Mouse (Mus musculus): Measurements from ENCODE around the gene Axin1. TPM values are rescaled to one million over a fixed set of nuclear protein-coding genes. Genes with fewer than 3 reads are reported as not detected.
"Not testable (repeated sequence)": the region's sequence is repeated elsewhere in the genome, so short reads cannot be mapped to it uniquely, and the experiment has no call there.

The Axin1 gene
- polyA plus RNA-seq, 1 experiment from 2014 or later: 71.8 TPM

- in situ Hi-C loops (cut with MboI; ENCODE audit: low pct_unique_long_range_greater_than_20kb): no loop called here
- ChIA-PET CTCF (no interaction called here), POLR2A (interaction anchor here (1.3 kb wide), 1 partner anchor 315 kb away, joined by 3 read pairs; no protein-coding TSS in a partner anchor)
- DNase-seq (ENCODE audit: low read depth, low spot score) (no peak), ATAC-seq (peak; percentile 44)
- H3K27me3 ChIP-seq: no peaks in the 10 kb centered on the region
- no peak for TF ChIP-seq CTCF (IDR thresholded peaks at IDR 0.05)
These were observed 453 bp downstream of the Axin1 start for GRCm38 (mm10) chr17:26138901-26139381.

- CTCF ChIA-PET: interaction anchor here (1.9 kb wide), 1 partner anchor 11 kb away, joined by 4 read pairs; no protein-coding TSS in a partner anchor
- POLR2A ChIA-PET: no interaction called here
- DNase-seq (ENCODE audit: low read depth, low spot score) (no peak), ATAC-seq (peak; percentile 23)
- in situ Hi-C loops (cut with MboI; ENCODE audit: low pct_unique_long_range_greater_than_20kb): no loop called here
- no peak for TF ChIP-seq CTCF (IDR thresholded peaks at IDR 0.05)
- no peaks in the 10 kb centered on the region for H3K27me3 ChIP-seq
These were observed 4.3 kb downstream of the Axin1 start for GRCm38 (mm10) chr17:26142796-26143195.

DNA sequence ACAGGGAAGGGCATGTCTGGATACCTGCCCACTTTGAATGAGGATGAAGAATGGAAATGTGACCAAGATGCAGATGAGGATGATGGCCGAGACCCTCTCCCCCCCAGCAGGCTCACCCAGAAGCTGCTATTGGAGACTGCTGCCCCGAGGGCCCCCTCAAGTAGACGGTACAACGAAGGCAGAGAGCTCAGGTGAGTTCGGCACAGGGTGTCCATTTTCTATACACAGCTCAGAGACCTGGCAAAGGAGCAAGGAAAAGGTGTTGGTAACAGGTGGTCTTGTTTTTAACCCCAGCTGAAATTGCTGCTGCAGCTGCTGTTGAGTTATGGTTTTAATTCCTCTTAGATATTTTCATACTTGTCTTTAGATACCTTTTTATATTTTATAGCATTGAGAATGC lies 4.9 kb downstream of the Axin1 start:
- H3K27me3 ChIP-seq: no peaks in the 10 kb centered on the region
- no peak for ATAC-seq
- no peak for DNase-seq (ENCODE audit: low read depth, low spot score)
- POLR2A ChIA-PET: no interaction called here
- no peak for TF ChIP-seq CTCF (IDR thresholded peaks at IDR 0.05)
- in situ Hi-C loops (cut with MboI; ENCODE audit: low pct_unique_long_range_greater_than_20kb): no loop called here
- CTCF ChIA-PET: interaction anchor here (1.9 kb wide), 1 partner anchor 11 kb away, joined by 4 read pairs; no protein-coding TSS in a partner anchor

- in situ Hi-C loops (cut with MboI; ENCODE audit: low pct_unique_long_range_greater_than_20kb): no loop called here
- H3K27me3 ChIP-seq: no peaks in the 10 kb centered on the region
- no peak for TF ChIP-seq CTCF (IDR thresholded peaks at IDR 0.05)
- DNase-seq (ENCODE audit: low read depth, low spot score) (no peak), ATAC-seq (no peak)
- POLR2A ChIA-PET: interaction anchor here (0.6 kb wide), 1 partner anchor 10 kb away, joined by 3 read pairs; no protein-coding TSS in a partner anchor
- CTCF ChIA-PET: no interaction called here
These were observed 10.6 kb downstream of the Axin1 start for GRCm38 (mm10) chr17:26149056-26149455.

DNA sequence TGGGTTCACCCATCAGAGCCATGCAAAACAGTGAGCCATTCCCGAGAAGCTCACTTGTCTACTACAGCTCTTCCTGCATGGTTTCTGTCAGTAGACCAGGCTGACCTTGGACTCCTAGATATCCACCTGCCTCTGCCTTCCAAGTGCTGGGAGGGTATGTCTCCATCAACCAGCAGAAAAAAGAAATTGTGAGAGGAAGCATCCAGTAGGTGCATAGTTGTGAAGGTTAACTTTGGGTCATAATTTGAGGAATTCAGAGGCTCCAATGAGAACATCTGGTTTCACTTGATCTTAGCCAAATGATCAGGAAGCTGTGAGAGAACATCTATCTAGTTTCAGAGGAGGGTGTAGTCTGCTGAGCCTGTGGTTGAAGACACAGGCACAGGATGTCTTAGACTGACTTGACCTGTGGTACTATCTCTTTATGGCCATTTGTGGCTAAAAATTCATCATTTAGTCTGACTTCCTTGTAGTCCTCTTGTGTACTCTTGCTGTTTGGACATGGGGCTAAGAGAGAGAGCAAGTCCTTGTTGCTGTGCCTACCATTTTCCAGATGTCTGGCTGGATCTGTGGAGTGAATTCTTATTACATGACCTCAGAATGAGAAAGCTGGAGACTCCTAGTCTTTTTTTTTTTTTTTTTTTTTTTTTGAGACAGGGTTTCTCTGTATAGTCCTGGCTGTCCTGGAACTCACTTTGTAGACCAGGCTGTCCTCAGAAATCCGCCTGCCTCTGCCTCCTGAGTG lies 13.6 kb downstream of the Axin1 start:
- in situ Hi-C loops (cut with MboI; ENCODE audit: low pct_unique_long_range_greater_than_20kb): no loop called here
- no peak for TF ChIP-seq CTCF (IDR thresholded peaks at IDR 0.05)
- no peak for DNase-seq (ENCODE audit: low read depth, low spot score)
- CTCF ChIA-PET: no interaction called here
- ATAC-seq: no peak
- POLR2A ChIA-PET: no interaction called here
- no peaks in the 10 kb centered on the region for H3K27me3 ChIP-seq

DNA sequence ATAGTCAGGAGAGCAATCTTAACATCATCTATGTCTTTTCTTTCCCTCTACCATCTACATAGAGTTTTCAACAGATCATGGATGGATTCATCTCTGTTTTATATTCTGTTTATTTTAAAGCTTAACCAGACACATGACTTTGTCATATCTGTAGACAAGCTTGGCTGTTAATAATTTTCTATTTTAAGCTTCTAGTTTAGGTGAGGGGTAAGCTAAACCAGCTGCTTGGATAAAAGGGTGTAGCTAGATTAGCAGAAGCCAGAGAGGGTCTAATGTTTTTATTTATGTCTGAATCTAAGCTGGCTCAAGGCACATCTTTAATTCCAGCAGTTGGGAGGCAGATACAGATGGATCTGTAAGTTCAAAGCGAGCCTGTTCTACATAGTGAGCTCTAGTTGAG lies 24.2 kb downstream of the Axin1 start:
- in situ Hi-C loops (cut with MboI; ENCODE audit: low pct_unique_long_range_greater_than_20kb): no loop called here
- ChIA-PET POLR2A (no interaction called here), CTCF (interaction anchor here (1.4 kb wide), 1 partner anchor 18 kb away, joined by 3 read pairs; no protein-coding TSS in a partner anchor)
- no peaks in the 10 kb centered on the region for H3K27me3 ChIP-seq
- TF ChIP-seq CTCF (IDR thresholded peaks at IDR 0.05): no peak
- DNase-seq (ENCODE audit: low read depth, low spot score) (no peak), ATAC-seq (no peak)

DNA sequence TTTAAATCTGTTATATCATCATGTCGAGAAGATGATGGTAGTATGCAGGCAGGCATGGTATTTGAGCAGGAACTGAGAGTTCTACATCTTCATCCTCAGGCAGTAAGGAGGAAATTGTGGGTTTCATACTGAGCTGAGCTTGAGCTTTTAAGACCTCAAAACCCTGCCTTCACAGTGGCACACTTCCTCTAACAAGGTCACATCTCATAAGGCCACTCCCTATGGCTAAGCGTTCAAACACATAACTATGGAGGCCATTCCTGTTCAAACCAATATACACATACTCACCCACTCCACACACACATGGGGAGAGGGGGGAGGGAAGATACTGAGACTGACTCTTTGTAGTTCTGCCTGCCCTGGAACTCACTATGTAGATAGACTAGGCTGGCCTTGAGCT lies 29.6 kb downstream of the Axin1 start:
- ChIA-PET CTCF (no interaction called here), POLR2A (no interaction called here)
- in situ Hi-C loops (cut with MboI; ENCODE audit: low pct_unique_long_range_greater_than_20kb): no loop called here
- no peak for DNase-seq (ENCODE audit: low read depth, low spot score)
- no peak for ATAC-seq
- TF ChIP-seq CTCF (IDR thresholded peaks at IDR 0.05): no peak
- no peaks in the 10 kb centered on the region for H3K27me3 ChIP-seq

DNA sequence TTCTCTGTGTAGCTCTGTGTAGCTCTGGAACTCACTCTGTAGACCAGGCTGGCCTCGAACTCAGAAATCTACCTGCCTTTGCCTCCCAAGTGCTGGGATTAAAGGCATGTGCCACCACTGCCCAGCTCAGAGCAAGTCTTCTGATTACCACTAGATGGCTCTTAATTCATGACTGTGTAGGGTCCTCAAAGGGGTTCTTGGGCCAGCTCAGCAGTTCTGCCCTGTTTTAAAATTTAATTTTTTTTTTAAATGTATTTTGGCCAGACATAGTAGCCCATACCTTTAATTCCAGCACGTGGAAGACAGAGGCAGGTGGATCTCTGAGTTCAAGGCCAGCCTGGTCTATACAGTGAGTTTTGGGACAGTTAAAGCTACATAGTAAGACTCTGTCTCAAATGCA lies 36.8 kb downstream of the Axin1 start:
- in situ Hi-C loops (cut with MboI; ENCODE audit: low pct_unique_long_range_greater_than_20kb); ATAC-seq; H3K27me3 ChIP-seq; DNase-seq (ENCODE audit: low read depth, low spot score): not testable (repeated sequence)
- ChIA-PET CTCF (interaction anchor here (1.4 kb wide), 1 partner anchor 29 kb away, joined by 4 read pairs; no protein-coding TSS in a partner anchor), POLR2A (interaction anchor here (0.6 kb wide), 1 partner anchor 364 kb away, joined by 3 read pairs; no protein-coding TSS in a partner anchor)
- peak; percentile 32 for TF ChIP-seq CTCF (IDR thresholded peaks at IDR 0.05)

- in situ Hi-C loops (cut with MboI; ENCODE audit: low pct_unique_long_range_greater_than_20kb): no loop called here
- H3K27me3 ChIP-seq: no peaks in the 10 kb centered on the region
- no peak for TF ChIP-seq CTCF (IDR thresholded peaks at IDR 0.05)
- ChIA-PET POLR2A (interaction anchor here (0.9 kb wide), 1 partner anchor 41 kb away, joined by 3 read pairs; the partner anchor contains the start of gene Axin1), CTCF (no interaction called here)
- ATAC-seq: peak; percentile 26
- peak; percentile 47 for DNase-seq (ENCODE audit: low read depth, low spot score)
These were observed 40.1 kb downstream of the Axin1 start for GRCm38 (mm10) chr17:26178611-26179010.

DNA sequence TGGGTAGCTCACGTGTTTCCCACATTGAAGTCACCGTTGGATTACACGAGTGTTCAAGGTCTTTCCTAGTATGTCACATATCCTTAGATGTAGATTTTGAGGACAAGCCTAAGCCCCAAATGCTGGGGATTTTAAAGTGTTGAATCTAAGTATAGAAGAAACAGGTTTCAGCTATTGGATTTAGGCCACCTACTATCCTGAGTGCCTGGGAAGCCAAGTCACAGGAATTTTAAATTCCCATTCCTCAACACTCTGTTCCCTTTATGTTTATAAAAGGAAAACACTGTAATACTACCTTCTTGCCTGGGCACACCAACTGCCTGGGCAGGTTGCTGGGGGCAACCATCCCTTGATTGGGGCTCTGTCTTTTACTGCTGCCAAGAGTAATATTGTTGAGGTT lies 42.7 kb downstream of the Axin1 start:
- CTCF ChIA-PET: interaction anchor here (1.2 kb wide), 1 partner anchor 18 kb away, joined by 3 read pairs; no protein-coding TSS in a partner anchor
- TF ChIP-seq CTCF (IDR thresholded peaks at IDR 0.05): no peak
- in situ Hi-C loops (cut with MboI; ENCODE audit: low pct_unique_long_range_greater_than_20kb): no loop called here
- no peaks in the 10 kb centered on the region for H3K27me3 ChIP-seq
- DNase-seq (ENCODE audit: low read depth, low spot score): no peak
- POLR2A ChIA-PET: no interaction called here
- no peak for ATAC-seq

GRCm38 (mm10) chr17:26187592-26187991 lies 49.1 kb downstream of the Axin1 start:
- no peak for TF ChIP-seq CTCF (IDR thresholded peaks at IDR 0.05)
- POLR2A ChIA-PET: no interaction called here
- in situ Hi-C loops (cut with MboI; ENCODE audit: low pct_unique_long_range_greater_than_20kb): no loop called here
- CTCF ChIA-PET: interaction anchor here (1.1 to 1.6 kb wide), 2 partner anchors 16 to 52 kb away, joined by 3 read pairs; no protein-coding TSS in a partner anchor
- no peak for DNase-seq (ENCODE audit: low read depth, low spot score)
- no peak for ATAC-seq
- no peaks in the 10 kb centered on the region for H3K27me3 ChIP-seq

All from Patski (cell line).